Mouse (Mus musculus): Measurements from ENCODE around the gene Eef2.

- TF ChIP-seq CTCF (IDR thresholded peaks at IDR 0.05; ENCODE audit: low read depth, low read length) (no peak), POLR2A (IDR thresholded peaks at IDR 0.05; ENCODE audit: borderline replicate concordance, low read depth, low read length) (no peak)
Measured at GRCm38 (mm10) chr10:81165118-81165517, 11.3 kb upstream of the Eef2 start.
